Mouse (Mus musculus): ENCODE measurements around the gene Plin5. TPM values are rescaled to one million over a fixed set of nuclear protein-coding genes. Genes with fewer than 3 reads are reported as not detected.
"Not testable (repeated sequence)": the region's sequence is repeated elsewhere in the genome, so short reads cannot be mapped to it uniquely, and the experiment has no call there.

The Plin5 gene
- polyA plus RNA-seq, 1 experiment, result 1.9 TPM

- no peak for DNase-seq (ENCODE audit: low spot score)
Measured at GRCm38 (mm10) chr17:56107736-56108135, 9.7 kb downstream of the Plin5 start.

- DNase-seq (ENCODE audit: low spot score), result no peak
Measured at GRCm38 (mm10) chr17:56106981-56107380, 10.4 kb downstream of the Plin5 start.

- not testable (repeated sequence) for DNase-seq (ENCODE audit: low spot score)
Measured at GRCm38 (mm10) chr17:56106436-56106835, 11.0 kb downstream of the Plin5 start.

GRCm38 (mm10) chr17:56104821-56105220, 12.6 kb downstream of the Plin5 start:
- not testable (repeated sequence) for DNase-seq (ENCODE audit: low spot score)

- no peak for DNase-seq (ENCODE audit: low spot score)
Measured at GRCm38 (mm10) chr17:56103465-56104285, 13.7 kb downstream of the Plin5 start.

GRCm38 (mm10) chr17:56102927-56103326, 14.5 kb downstream of the Plin5 start:
- no peak for DNase-seq (ENCODE audit: low spot score)

GRCm38 (mm10) chr17:56102158-56102557, 15.2 kb downstream of the Plin5 start:
- no peak for DNase-seq (ENCODE audit: low spot score)

- no peak for DNase-seq (ENCODE audit: low spot score)
Measured at GRCm38 (mm10) chr17:56100811-56101210, 16.6 kb downstream of the Plin5 start.

- no peak for DNase-seq (ENCODE audit: low spot score)
Measured at GRCm38 (mm10) chr17:56098711-56099572, 18.5 kb downstream of the Plin5 start.

- no peak for DNase-seq (ENCODE audit: low spot score)
Measured at GRCm38 (mm10) chr17:56098180-56098579, 19.2 kb downstream of the Plin5 start.

GRCm38 (mm10) chr17:56096883-56097282, 20.5 kb downstream of the Plin5 start:
- no peak for DNase-seq (ENCODE audit: low spot score)

GRCm38 (mm10) chr17:56092794-56093193, 24.6 kb downstream of the Plin5 start:
- DNase-seq (ENCODE audit: low spot score), result no peak

GRCm38 (mm10) chr17:56092312-56092711, 25.1 kb downstream of the Plin5 start:
- DNase-seq (ENCODE audit: low spot score), result no peak

GRCm38 (mm10) chr17:56080781-56081585, 36.4 kb downstream of the Plin5 start:
- no peak for DNase-seq (ENCODE audit: low spot score)

- no peak for DNase-seq (ENCODE audit: low spot score)
Measured at GRCm38 (mm10) chr17:56079921-56080320, 37.5 kb downstream of the Plin5 start.

GRCm38 (mm10) chr17:56078880-56079795, 38.3 kb downstream of the Plin5 start, which contains the start of gene Hdgfl2:
Hdgfl2 (plus strand) TSS chr17:56079634.
- peak; percentile 96 for DNase-seq (ENCODE audit: low spot score)

- DNase-seq (ENCODE audit: low spot score), result not testable (repeated sequence)
Measured at GRCm38 (mm10) chr17:56078361-56078760, 39.0 kb downstream of the Plin5 start.

GRCm38 (mm10) chr17:56077523-56077922, 39.9 kb downstream of the Plin5 start:
- no peak for DNase-seq (ENCODE audit: low spot score)

GRCm38 (mm10) chr17:56074827-56075208, 42.6 kb downstream of the Plin5 start, which contains the start of gene Ubxn6:
Ubxn6 (minus strand) TSS chr17:56075028.
- peak; percentile 90 for DNase-seq (ENCODE audit: low spot score)

GRCm38 (mm10) chr17:56074097-56074826, 43.1 kb downstream of the Plin5 start:
- no peak for DNase-seq (ENCODE audit: low spot score)
